In genomic region chr8:64841747-64842406, GRCm38 (mm10) we compare ENCODE assay signal across 12 mouse cellular contexts. TPM values are rescaled to one million over a fixed set of nuclear protein-coding genes. Genes with fewer than 3 reads are reported as not detected.
DNase-seq lines count a peak whose midpoint lies in the region; ATAC-seq and TF ChIP-seq lines count a peak whose summit lies in the region.
"Had no signal": no experiment of that assay in that cellular context is flagged by ENCODE, and none has a peak within 500 bp of the region (broad histone marks: within the 10 kb centered on the region; RNA-seq: fewer than 3 reads in every experiment).

No protein-coding gene starts in this region.

- H3K4me3 ChIP-seq in cerebellum, adult 2 months (replicated peaks; ENCODE audit: insufficient read depth, low read depth, low read length), result no peak overlapping the region
- no peak overlapping the region for H3K4me3 ChIP-seq in heart, embryonic 16.5 days (ENCODE audit: low read length)

- ATAC-seq in heart, embryonic 16.5 days (replicated peaks; ENCODE audit: extremely low read depth, insufficient read depth, low FRiP score), result no peak; the same call in 1 of the 2 replicates
- ATAC-seq: forebrain, embryonic 16.5 days; intestine, postnatal 0 days had no signal

- H3K36me3 ChIP-seq in heart, embryonic 16.5 days (ENCODE audit: control insufficient read depth, insufficient read depth), result no peaks in the 10 kb centered on the region

- H3K9me3 ChIP-seq in heart, embryonic 16.5 days (replicated peaks; ENCODE audit: control insufficient read depth, low read length), result no peaks in the 10 kb centered on the region

- H3K9ac ChIP-seq in heart, embryonic 16.5 days (ENCODE audit: low read length), result no peak overlapping the region
- H3K9ac ChIP-seq: liver, embryonic 14.5 days had no signal

- H3K4me1 ChIP-seq in cerebellum, adult 2 months (ENCODE audit: control insufficient read depth, insufficient read depth, low read length), result peaks cover 3% of the 10 kb centered on the region; the same call in 1 of the 2 replicates
- peaks cover 11% of the 10 kb centered on the region for H3K4me1 ChIP-seq in heart, embryonic 16.5 days (ENCODE audit: control insufficient read depth, insufficient read depth, low read length)

- WGBS in cerebellum, adult 2 months, result 55% methylated on average over 13 of the region's 13 CpGs
- WGBS in heart, embryonic 16.5 days, result 54% methylated on average over 13 of the region's 13 CpGs

- no peak for TF ChIP-seq POLR2A in cerebellum, adult 2 months (IDR thresholded peaks at IDR 0.05; ENCODE audit: borderline replicate concordance, insufficient read depth, low read length)

- DNase-seq in cerebellum, adult 2 months, result no peak
- DNase-seq in cerebellum, adult 11-12 months, result no peak
- DNase-seq in lung, adult 18-20 months, result peak; percentile 51 to 69
- no peak for DNase-seq in lung, postnatal 4 days
- DNase-seq in lung, postnatal 25 days (ENCODE audit: low spot score), result peak; percentile 58
- DNase-seq in thymus, postnatal 4 days, result no peak
- no peak for DNase-seq in cerebellum, postnatal 14 days
- DNase-seq: thymus, postnatal 14 days had no signal

- TF ChIP-seq CTCF in cerebellum, adult 2 months (IDR thresholded peaks at IDR 0.05; ENCODE audit: borderline replicate concordance, insufficient read depth, low read depth, low read length), result no peak

- no peaks in the 10 kb centered on the region for H3K27me3 ChIP-seq in cerebellum, adult 2 months (ENCODE audit: control insufficient read depth, insufficient read depth, low read length)
- H3K27me3 ChIP-seq in heart, embryonic 16.5 days (ENCODE audit: control insufficient read depth, insufficient read depth, low read length), result no peaks in the 10 kb centered on the region

- H3K27ac ChIP-seq in cerebellum, adult 2 months (ENCODE audit: insufficient read depth, low read length), result peak overlapping the region; percentile 5; the same call in 1 of the 2 replicates
- H3K27ac ChIP-seq in heart, embryonic 16.5 days (ENCODE audit: low read length), result peak overlapping the region; percentile 6; the same call in 1 of the 2 replicates
- H3K27ac ChIP-seq: liver, embryonic 14.5 days had no signal

- peak overlapping the region; percentile 32 for H3K4me2 ChIP-seq in heart, embryonic 16.5 days (ENCODE audit: low read depth, low read length)

RNA-seq across cellular contexts. Expression of gene Klhl2, which starts 7.9 kb away (rescaled TPM):
- 58.4 and 73.5 TPM in 2 replicates for polyA plus RNA-seq in cerebellum, adult 2 months (2012; rRNA removed)
- polyA plus RNA-seq in heart, embryonic 16.5 days (2015; fragmentation: Nextera tagmentation; extraction: Ambion mirVana), result 3.6 and 7.5 TPM in 2 replicates

Comparison
In these comparisons a context has a peak if more than half of its experiments do, and no peak if none do; other contexts are left out.
1. DNase-seq: peak in lung, adult 18-20 months (2 of 2) and lung, postnatal 25 days (single experiment); none in cerebellum, adult 2 months (0 of 2), cerebellum, adult 11-12 months (single experiment), lung, postnatal 4 days (0 of 2), thymus, postnatal 4 days (single experiment) and cerebellum, postnatal 14 days (0 of 2).